Mouse (Mus musculus) midbrain, embryonic 14.5 days (tissue): ENCODE measurements around the gene Ncoa1. TPM values are rescaled to one million over a fixed set of nuclear protein-coding genes. Genes with fewer than 3 reads are reported as not detected.

Source experiments
- ATAC-seq: fragments of 200-750 bp; cut with Nextera tagmentation; 2 replicates; pipeline ENCODE4 v1.8.0; 2017; ENCODE audit warnings: moderate number of reproducible peaks, moderate library complexity; ENCODE audit not compliant: low FRiP score, low TSS enrichment
- DNase-seq: peaks from one replicate; pipeline ENCODE4 v3.0.0-alpha.2; 2015
- H3K27ac ChIP-seq: fragments of 300-500 bp; sonication (generic); replicated peaks from 2 replicates; pipeline ENCODE4 v1.5.1; 2014; ENCODE audit warnings: mild to moderate bottlenecking, low read depth, low read length, moderate library complexity
- H3K27me3 ChIP-seq: fragments of 300-500 bp; sonication (generic); 2 replicates; pipeline ENCODE4 v1.6.1; 2014; ENCODE audit warnings: low read length, control low read depth, mixed read lengths; ENCODE audit not compliant: control insufficient read depth, insufficient read depth
- H3K36me3 ChIP-seq: fragments of 300-500 bp; sonication (generic); 2 replicates; pipeline ENCODE4 v1.6.1; 2014; ENCODE audit warnings: low read length, control low read depth; ENCODE audit not compliant: control insufficient read depth, insufficient read depth
- H3K4me1 ChIP-seq: fragments of 300-500 bp; sonication (generic); 2 replicates; pipeline ENCODE4 v1.6.1; 2014; ENCODE audit warnings: mild to moderate bottlenecking, antibody characterized with exemption, low read length, control low read depth; ENCODE audit not compliant: control insufficient read depth, insufficient read depth
- H3K4me2 ChIP-seq: fragments of 300-500 bp; sonication (generic); 2 replicates; pipeline ENCODE4 v1.6.1; 2014; ENCODE audit warnings: mild to moderate bottlenecking, low read length, moderate library complexity
- H3K4me3 ChIP-seq: fragments of 300-500 bp; sonication (generic); replicated peaks from 2 replicates; pipeline ENCODE4 v1.5.1; 2014; ENCODE audit warnings: low read depth, low read length
- H3K9ac ChIP-seq: fragments of 300-500 bp; sonication (generic); replicated peaks from 2 replicates; pipeline ENCODE4 v1.6.1; 2014; ENCODE audit warnings: mild to moderate bottlenecking, low read length, moderate library complexity
- H3K9me3 ChIP-seq: fragments of 300-500 bp; sonication (generic); 2 replicates; pipeline ENCODE4 v1.6.1; 2016; ENCODE audit warnings: low read length, control low read depth, mixed read lengths; ENCODE audit not compliant: control insufficient read depth
- WGBS: fragments of 180-500 bp; shearing (Covaris S2); extraction: QIAGEN DNeasy Blood & Tissue Kit; methylation state at CpG from one replicate; pipeline ENCODE4 v1.1.7; 2014; 5-methylcytosine and 5-hydroxymethylcytosine counted together
- polyA plus RNA-seq: library from polyadenylated mRNA; unstranded; fragments of >200 nt; fragmentation: Nextera tagmentation; extraction: Ambion mirVana; gene quantifications from 2 replicates; pipeline ENCODE4 v1.2.1, GENCODE M21; 2014

Ncoa1 gene
- polyA plus RNA-seq, 1 experiment from 2014 or later = 13.9 TPM

GRCm38 (mm10) chr12:4198702-4199101, 278.3 kb downstream of the Ncoa1 start:
- no peak for ATAC-seq
- Histone ChIP-seq H3K27ac (no peak overlapping the region), H3K4me1 (no peaks in the 10 kb centered on the region), H3K4me2 (no peak overlapping the region), H3K4me3 (no peak overlapping the region), H3K9me3 (no peaks in the 10 kb centered on the region), H3K9ac (no peak overlapping the region), H3K27me3 (no peaks in the 10 kb centered on the region), H3K36me3 (0 out of 2 replicates have a peak, but pooled peaks cover 3% of the 10 kb centered on the region)
- no peak for DNase-seq
- 97% methylated on average over 4 of the region's 4 CpGs for WGBS

Other genes with a start within 250 kb of the Ncoa1 start
- gene Ptrhd1, start 243.2 kb downstream of the Ncoa1 start, polyA plus RNA-seq = 6.1 and 6.2 TPM in 2 replicates
- gene Cenpo, start 242.9 kb downstream of the Ncoa1 start, polyA plus RNA-seq = 7.2 and 9.3 TPM in 2 replicates
- gene Itsn2, start 115.5 kb upstream of the Ncoa1 start, polyA plus RNA-seq = 19.9 and 21.2 TPM in 2 replicates
- gene Gm3625, start 115.7 kb upstream of the Ncoa1 start, polyA plus RNA-seq = not detected in 2 replicates